Mouse (Mus musculus) hindbrain, postnatal 0 days (tissue): ENCODE measurements around the gene Ubb. TPM values are rescaled to one million over a fixed set of nuclear protein-coding genes. Genes with fewer than 3 reads are reported as not detected.

ENCODE experiments used
- ATAC-seq: fragments of 200-750 bp; cut with Nextera tagmentation; 2 replicates; pipeline ENCODE4 v1.8.0; 2017; ENCODE audit warnings: mild to moderate bottlenecking, moderate TSS enrichment, moderate library complexity
- DNase-seq: peaks from one replicate; pipeline ENCODE4 v3.0.0-alpha.2; 2015; ENCODE audit warnings: low spot score
- H3K27ac ChIP-seq: fragments of 300-500 bp; sonication (generic); 2 replicates; pipeline ENCODE4 v1.5.1; 2014; ENCODE audit warnings: mild to moderate bottlenecking
- H3K27me3 ChIP-seq: fragments of 300-500 bp; sonication (generic); 2 replicates; pipeline ENCODE4 v1.6.1; 2014; ENCODE audit warnings: low read length, mixed read lengths; ENCODE audit not compliant: insufficient read depth
- H3K36me3 ChIP-seq: fragments of 300-500 bp; sonication (generic); 2 replicates; pipeline ENCODE4 v1.6.1; 2014; ENCODE audit warnings: low read length, mixed read lengths; ENCODE audit not compliant: insufficient read depth
- H3K4me1 ChIP-seq: fragments of 300-500 bp; sonication (generic); 2 replicates; pipeline ENCODE4 v1.6.1; 2014; ENCODE audit warnings: antibody characterized with exemption, low read length, mixed read lengths; ENCODE audit not compliant: insufficient read depth
- H3K4me2 ChIP-seq: fragments of 300-500 bp; sonication (generic); 2 replicates; pipeline ENCODE4 v1.6.1; 2014; ENCODE audit warnings: low read depth, mild to moderate bottlenecking, low read length, moderate library complexity, mixed read lengths
- H3K4me3 ChIP-seq: fragments of 300-500 bp; sonication (generic); 2 replicates; pipeline ENCODE4 v1.5.1; 2014; ENCODE audit warnings: low read length
- H3K9ac ChIP-seq: fragments of 300-500 bp; sonication (generic); replicated peaks from 2 replicates; pipeline ENCODE4 v1.6.1; 2014; ENCODE audit warnings: mild to moderate bottlenecking, low read length, moderate library complexity, mixed read lengths
- H3K9me3 ChIP-seq: fragments of 300-500 bp; sonication (generic); 2 replicates; pipeline ENCODE4 v1.6.1; 2016; ENCODE audit warnings: low read length, mixed read lengths
- CTCF ChIP-seq: IDR thresholded peaks from 2 replicates; pipeline ENCODE4 v1.5.1; 2016; ENCODE audit warnings: antibody characterized with exemption, control low read depth, low read depth
- WGBS: fragments of 180-500 bp; shearing (Covaris S2); extraction: QIAGEN DNeasy Blood & Tissue Kit; methylation state at CpG from one replicate; pipeline ENCODE4 v1.1.7; 2014; 5-methylcytosine and 5-hydroxymethylcytosine counted together
- polyA plus RNA-seq: library from polyadenylated mRNA; unstranded; fragments of >200 nt; fragmentation: Nextera tagmentation; extraction: Ambion mirVana; gene quantifications from 2 replicates; pipeline ENCODE4 v1.2.1, GENCODE M21; 2015
- total RNA-seq: library from RNA; depleted of rRNA; stranded (reverse); fragments of >200 nt; gene quantifications from 2 replicates; pipeline ENCODE4 v1.2.3, GENCODE M21; 2014

Ubb gene
- total and polyA plus RNA-seq, 2 experiments from 2014 or later, result 1,633 to 4,277 TPM

DNA sequence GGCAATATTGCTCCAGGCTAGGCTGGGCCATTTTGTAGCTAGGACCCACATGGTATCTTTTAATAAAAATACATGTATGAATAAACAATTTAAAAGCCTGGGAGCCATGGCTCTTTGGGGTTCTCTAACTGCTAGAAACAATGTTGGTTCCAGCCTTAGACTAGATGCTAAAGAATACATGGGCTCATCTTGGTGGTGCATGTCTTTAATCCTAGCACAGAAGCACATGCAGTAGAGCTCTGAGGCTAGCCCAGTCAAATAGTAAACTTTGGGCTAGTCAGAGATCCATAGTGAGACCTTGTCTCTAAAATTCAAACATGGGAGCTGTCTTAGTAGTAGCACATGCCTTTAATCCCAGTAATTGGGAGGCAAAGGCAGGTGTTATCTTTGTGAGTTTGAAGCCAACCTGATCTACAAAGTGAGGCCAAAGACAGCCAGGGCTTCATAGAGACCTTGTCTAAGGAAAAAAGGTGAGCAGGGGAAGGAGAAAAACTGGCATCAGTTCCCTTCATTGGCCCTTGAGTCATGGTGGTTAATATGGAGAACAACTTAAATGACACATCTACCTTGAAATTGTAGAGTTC is 4.1 kb downstream of the Ubb start:
- no peak for ATAC-seq
- no peaks in the 10 kb centered on the region for H3K27me3 ChIP-seq
- no peak overlapping the region for H3K9ac ChIP-seq
- H3K27ac ChIP-seq, result no peak overlapping the region
- H3K9me3 ChIP-seq, result no peaks in the 10 kb centered on the region
- peak overlapping the region; percentile 44; the same call in 1 of the 2 replicates for H3K4me3 ChIP-seq
- no peak for TF ChIP-seq CTCF
- peaks cover 18% of the 10 kb centered on the region for H3K4me1 ChIP-seq
- no peak for DNase-seq
- H3K4me2 ChIP-seq, result peak overlapping the region; percentile 71
- H3K36me3 ChIP-seq, result peaks cover 7% of the 10 kb centered on the region; the same call in 1 of the 2 replicates

GRCm38 (mm10) chr11:62555896-62556412 is 5.0 kb downstream of the Ubb start:
- no peaks in the 10 kb centered on the region for H3K9me3 ChIP-seq
- ATAC-seq, result no peak
- no peak for DNase-seq
- peaks cover 7% of the 10 kb centered on the region; the same call in 1 of the 2 replicates for H3K36me3 ChIP-seq
- H3K9ac ChIP-seq, result no peak overlapping the region
- H3K27me3 ChIP-seq, result no peaks in the 10 kb centered on the region
- H3K4me3 ChIP-seq, result no peak overlapping the region
- no peak overlapping the region for H3K27ac ChIP-seq
- H3K4me2 ChIP-seq, result no peak overlapping the region
- TF ChIP-seq CTCF, result no peak
- H3K4me1 ChIP-seq, result peaks cover 18% of the 10 kb centered on the region

GRCm38 (mm10) chr11:62557205-62557604 is 6.2 kb downstream of the Ubb start:
- ATAC-seq, result no peak
- no peak for DNase-seq
- 71% methylated on average over 5 of the region's 5 CpGs for WGBS

GRCm38 (mm10) chr11:62558152-62558551 is 7.2 kb downstream of the Ubb start:
- H3K36me3 ChIP-seq, result peaks cover 7% of the 10 kb centered on the region; the same call in 1 of the 2 replicates
- 91% methylated on average over 2 of the region's 2 CpGs for WGBS
- ATAC-seq (no peak), DNase-seq (no peak)
- no peak overlapping the region for H3K4me3 ChIP-seq
- H3K4me1 ChIP-seq, result peaks cover 18% of the 10 kb centered on the region
- no peak overlapping the region for H3K4me2 ChIP-seq
- no peak overlapping the region for H3K27ac ChIP-seq
- no peak for TF ChIP-seq CTCF
- H3K27me3 ChIP-seq, result no peaks in the 10 kb centered on the region
- H3K9me3 ChIP-seq, result no peaks in the 10 kb centered on the region
- no peak overlapping the region for H3K9ac ChIP-seq

More at GRCm38 (mm10) chr11:62557205-62557604, 6.2 kb downstream of the Ubb start:
- H3K36me3 ChIP-seq, result peaks cover 7% of the 10 kb centered on the region; the same call in 1 of the 2 replicates
- H3K9ac ChIP-seq, result no peak overlapping the region
- TF ChIP-seq CTCF, result no peak
- H3K27me3 ChIP-seq, result no peaks in the 10 kb centered on the region
- no peak overlapping the region for H3K4me3 ChIP-seq
- H3K27ac ChIP-seq, result no peak overlapping the region
- no peak overlapping the region for H3K4me2 ChIP-seq
- no peaks in the 10 kb centered on the region for H3K9me3 ChIP-seq
- peaks cover 18% of the 10 kb centered on the region for H3K4me1 ChIP-seq

GRCm38 (mm10) chr11:62558961-62559646 is 8.1 kb downstream of the Ubb start:
- no peak for DNase-seq
- H3K4me2 ChIP-seq, result no peak overlapping the region
- H3K4me3 ChIP-seq, result no peak overlapping the region
- 59% methylated on average over 6 of the region's 6 CpGs for WGBS
- no peak for ATAC-seq
- peaks cover 7% of the 10 kb centered on the region; the same call in 1 of the 2 replicates for H3K36me3 ChIP-seq
- no peaks in the 10 kb centered on the region for H3K27me3 ChIP-seq
- no peaks in the 10 kb centered on the region for H3K9me3 ChIP-seq
- no peak overlapping the region for H3K27ac ChIP-seq
- no peak overlapping the region for H3K9ac ChIP-seq
- H3K4me1 ChIP-seq, result peaks cover 11% of the 10 kb centered on the region
- no peak for TF ChIP-seq CTCF

- H3K4me2 ChIP-seq, result peak overlapping the region; percentile 54
- WGBS, result 30% methylated on average over 43 of the region's 43 CpGs
- 0 out of 2 replicates have a peak overlapping the region, but pooled peaks have one; percentile 30 for H3K9ac ChIP-seq
- H3K4me3 ChIP-seq, result peak overlapping the region; percentile 31
- no peak overlapping the region for H3K27ac ChIP-seq
- no peaks in the 10 kb centered on the region for H3K27me3 ChIP-seq
- DNase-seq (peak; percentile 20), ATAC-seq (no peak)
- H3K4me1 ChIP-seq, result no peaks in the 10 kb centered on the region
- no peaks in the 10 kb centered on the region for H3K9me3 ChIP-seq
- TF ChIP-seq CTCF, result no peak
- no peaks in the 10 kb centered on the region for H3K36me3 ChIP-seq
Observed at GRCm38 (mm10) chr11:62560463-62561016, 9.6 kb downstream of the Ubb start.
